Mouse (Mus musculus) left cerebral cortex, postnatal 36 days (tissue): Measurements from ENCODE around the gene Mss51. TPM values are rescaled to one million over a fixed set of nuclear protein-coding genes. Genes with fewer than 3 reads are reported as not detected.

ENCODE experiments used
- DNase-seq, 2 experiments: peaks; one replicate each; pipeline ENCODE4 v3.0.0; 2021 to 2022; ENCODE audit warnings: low spot score in 2 of 2, mixed read lengths in 1 of 2
- intact Hi-C: fragments of 180-260 bp; cut with DNase I; formaldehyde crosslinking; loops from one replicate; pipeline ENCODE4 v1.15.1; 2025
- total RNA-seq, 2 experiments: library from RNA; stranded (reverse); gene quantifications; 2 replicates each; pipeline ENCODE4 v1.2.3; 2021

Gene Mss51
- total RNA-seq, 2 experiments from 2014 or later = 0.44 to 1.1 TPM

- intact Hi-C loops = no loop called here
- no peak for DNase-seq
Observed at GRCm38 (mm10) chr14:20458378-20458777, 38.3 kb downstream of the Mss51 start.

- intact Hi-C loops = no loop called here
Observed at GRCm38 (mm10) chr14:20452929-20453328, 43.8 kb downstream of the Mss51 start.

GRCm38 (mm10) chr14:20451765-20452331 is 44.9 kb downstream of the Mss51 start, which contains the start of gene Cfap70:
Gene Cfap70, minus strand, starts transcription at chr14:20452226.
- intact Hi-C loops = no loop called here
- DNase-seq = peak; percentile 37 to 52

More at GRCm38 (mm10) chr14:20452929-20453328, 43.8 kb downstream of the Mss51 start:
- no peak for DNase-seq

- intact Hi-C loops = no loop called here
- no peak for DNase-seq
Observed at GRCm38 (mm10) chr14:20451302-20451701, 45.4 kb downstream of the Mss51 start.

GRCm38 (mm10) chr14:20447209-20447608 is 49.5 kb downstream of the Mss51 start:
- intact Hi-C loops = no loop called here
- peak; percentile 27 to 46 for DNase-seq

GRCm38 (mm10) chr14:20442252-20442651 is 54.4 kb downstream of the Mss51 start:
- intact Hi-C loops = no loop called here
- DNase-seq = no peak

GRCm38 (mm10) chr14:20436976-20437375 is 59.7 kb downstream of the Mss51 start:
- intact Hi-C loops = no loop called here
- DNase-seq = no peak

Other genes starting within 250 kb of the Mss51 start
- gene Kcnk16, start 227.7 kb downstream of the Mss51 start, total RNA-seq = not detected
- 10 to 100 TPM; 17.4 to 19.5 TPM for gene Nudt13, start 202.2 kb downstream of the Mss51 start, total RNA-seq
- 10 to 100 TPM; 37.1 to 41.9 TPM for gene Ecd, start 148.8 kb downstream of the Mss51 start, total RNA-seq
- gene Fam149b, start 148.7 kb downstream of the Mss51 start, total RNA-seq = 10 to 100 TPM; 46.1 to 56.2 TPM
- gene Dnajc9, start 108.0 kb downstream of the Mss51 start, total RNA-seq = 10 to 100 TPM; 24.7 to 25.1 TPM
- gene Mrps16, start 103.3 kb downstream of the Mss51 start, total RNA-seq = 10 to 100 TPM; 31.7 to 31.9 TPM
- gene Cfap70, start 44.7 kb downstream of the Mss51 start, total RNA-seq = 1 to 10 TPM in 1 of 2 experiments, under 1 TPM in 1; 0.57 to 2.6 TPM
- gene Anxa7, start 16.8 kb downstream of the Mss51 start, total RNA-seq = 10 to 100 TPM; 61.6 to 69.9 TPM
- gene Ppp3cb, start 49.7 kb upstream of the Mss51 start, total RNA-seq = 100 to 1,000 TPM; 270 to 289 TPM
- gene Usp54, start 144.2 kb upstream of the Mss51 start, total RNA-seq = 10 to 100 TPM; 48.3 to 53.7 TPM
- not detected for gene Myoz1, start 159.6 kb upstream of the Mss51 start, total RNA-seq
- under 1 TPM; 0.27 to 0.34 TPM for gene Synpo2l, start 171.5 kb upstream of the Mss51 start, total RNA-seq
- gene Sec24c, start 177.4 kb upstream of the Mss51 start, total RNA-seq = 100 to 1,000 TPM in 1 of 2 experiments, 10 to 100 TPM in 1; 94.0 to 126 TPM
- gene Fut11, start 198.1 kb upstream of the Mss51 start, total RNA-seq = 10 to 100 TPM; 16.7 to 18.7 TPM
- gene Chchd1, start 206.1 kb upstream of the Mss51 start, total RNA-seq = 10 to 100 TPM; 45.5 to 50.4 TPM
- 100 to 1,000 TPM; 131 to 196 TPM for gene Zswim8, start 210.7 kb upstream of the Mss51 start, total RNA-seq
- 10 to 100 TPM; 17.4 to 20.5 TPM for gene Ndst2, start 237.7 kb upstream of the Mss51 start, total RNA-seq